Mouse (Mus musculus) testis, adult 2 months (tissue): ENCODE data around the gene Itpk1.

Experiments used
- CTCF ChIP-seq: fragments of 200-500 bp; IDR thresholded peaks from 2 replicates; pipeline ENCODE4 v1.5.1; 2012; ENCODE audit warnings: low read depth, mild to moderate bottlenecking, inconsistent platforms, low read length, moderate library complexity; ENCODE audit not compliant: control insufficient read depth, insufficient read depth, insufficient replicate concordance
- POLR2A ChIP-seq: fragments of 200-500 bp; IDR thresholded peaks from 2 replicates; pipeline ENCODE4 v1.6.1; 2012; ENCODE audit warnings: low read depth, mild to moderate bottlenecking, inconsistent platforms, low read length, moderate library complexity; ENCODE audit not compliant: control insufficient read depth

DNA sequence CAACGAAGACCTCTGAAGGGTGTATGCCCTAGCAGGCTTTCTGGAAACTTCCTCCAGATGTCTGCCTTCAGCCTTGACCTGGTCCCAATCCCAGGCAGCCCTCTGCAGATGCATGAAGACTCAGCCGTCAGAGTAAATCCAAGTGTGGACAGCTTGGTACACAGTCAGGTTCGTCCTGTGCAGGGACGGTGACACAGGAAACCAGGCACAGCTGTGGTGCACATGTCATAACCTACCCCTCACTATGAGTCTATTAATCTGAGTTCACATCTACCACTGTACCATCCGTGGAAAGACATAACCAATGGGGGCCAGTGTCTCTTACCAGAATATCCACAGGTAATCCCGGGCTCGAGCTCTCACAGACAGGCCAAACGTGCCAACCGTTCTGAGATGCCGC, 30.2 kb downstream of the Itpk1 start:
- TF ChIP-seq POLR2A (no peak), CTCF (no peak)
